Mouse (Mus musculus) liver, embryonic 14.5 days (tissue): ENCODE results near the gene Drap1. TPM values are rescaled to one million over a fixed set of nuclear protein-coding genes. Genes with fewer than 3 reads are reported as not detected.

Experiments
- ATAC-seq: fragments of 200-750 bp; cut with Nextera tagmentation; 2 replicates; pipeline ENCODE4 v1.8.0; 2017; ENCODE audit warnings: moderate number of reproducible peaks, mild to moderate bottlenecking, moderate library complexity; ENCODE audit not compliant: insufficient read depth
- DNase-seq, 3 experiments: peaks; one replicate each; pipeline ENCODE4 v3.0.0-alpha.2; 2012 to 2013; ENCODE audit warnings: low read depth in 3 of 3, low spot score in 3 of 3
- H3K27ac ChIP-seq: fragments of 300-500 bp; sonication (generic); 2 replicates; pipeline ENCODE4 v1.5.1; 2014; ENCODE audit warnings: moderate library complexity, mild to moderate bottlenecking, control low read depth, inconsistent platforms
- H3K27me3 ChIP-seq: fragments of 300-500 bp; sonication (generic); 2 replicates; pipeline ENCODE4 v1.6.1; 2014; ENCODE audit warnings: mild to moderate bottlenecking, low read length, moderate library complexity; ENCODE audit not compliant: control insufficient read depth, insufficient read depth
- H3K36me3 ChIP-seq: fragments of 300-500 bp; sonication (generic); replicated peaks from 2 replicates; pipeline ENCODE4 v1.6.1; 2014; ENCODE audit warnings: low read depth; ENCODE audit not compliant: control insufficient read depth, insufficient read depth
- H3K4me1 ChIP-seq, 2 experiments: fragments of 200-500 bp in 1 of 2; fragments of 300-500 bp in 1 of 2; sonication (generic) in 1 of 2; replicated peaks; 2 replicates each; pipeline ENCODE4 v1.6.1; 2012 to 2014; ENCODE audit warnings: antibody characterized with exemption in 1 of 2, inconsistent platforms in 1 of 2, low read length in 1 of 2; ENCODE audit not compliant: control insufficient read depth in 2 of 2, insufficient read depth in 2 of 2
- H3K4me2 ChIP-seq: fragments of 300-500 bp; sonication (generic); 2 replicates; pipeline ENCODE4 v1.6.1; 2014; ENCODE audit warnings: low read depth, mild to moderate bottlenecking, control low read depth, moderate library complexity
- H3K4me3 ChIP-seq, 2 experiments: fragments of 200-500 bp in 1 of 2; fragments of 300-500 bp in 1 of 2; sonication (generic) in 1 of 2; 2 replicates each; pipeline ENCODE4 v1.5.1; 2012 to 2014; ENCODE audit warnings: low read depth in 2 of 2, low read length in 2 of 2, mild to moderate bottlenecking in 2 of 2, control low read depth in 1 of 2, inconsistent platforms in 1 of 2, moderate library complexity in 1 of 2; ENCODE audit not compliant: insufficient read depth in 1 of 2
- H3K9ac ChIP-seq: fragments of 300-500 bp; sonication (generic); replicated peaks from 2 replicates; pipeline ENCODE4 v1.6.1; 2014; ENCODE audit warnings: mild to moderate bottlenecking, control low read depth, moderate library complexity
- H3K9me3 ChIP-seq: fragments of 300-500 bp; sonication (generic); 2 replicates; pipeline ENCODE4 v1.6.1; 2016; ENCODE audit warnings: low read length, mixed read lengths; ENCODE audit not compliant: control insufficient read depth
- CTCF ChIP-seq: IDR thresholded peaks from 2 replicates; pipeline ENCODE4 v1.5.1; 2016; ENCODE audit warnings: antibody characterized with exemption, low read depth, control low read depth
- EP300 ChIP-seq: IDR thresholded peaks from 2 replicates; pipeline ENCODE4 v1.6.1; 2016; ENCODE audit warnings: antibody characterized with exemption, low read depth
- WGBS: fragments of 180-500 bp; shearing (Covaris S2); extraction: QIAGEN DNeasy Blood & Tissue Kit; methylation state at CpG from one replicate; pipeline ENCODE4 v1.1.7; 2014; ENCODE audit not compliant: insufficient replicate concordance; 5-methylcytosine and 5-hydroxymethylcytosine counted together
- polyA plus RNA-seq, 2 experiments: library from polyadenylated mRNA; depleted of rRNA in 1 of 2; stranded (reverse) in 1 of 2; unstranded in 1 of 2; fragments of >200 nt; fragmentation: Nextera tagmentation in 1 of 2; extraction: Ambion mirVana in 1 of 2; gene quantifications; 2 replicates each; pipeline versions ENCODE4 v1.2.1 to v1.2.3; 2012 to 2014

Gene Drap1
- polyA plus RNA-seq, 2 experiments: 58.5 to 64.0 TPM

DNA sequence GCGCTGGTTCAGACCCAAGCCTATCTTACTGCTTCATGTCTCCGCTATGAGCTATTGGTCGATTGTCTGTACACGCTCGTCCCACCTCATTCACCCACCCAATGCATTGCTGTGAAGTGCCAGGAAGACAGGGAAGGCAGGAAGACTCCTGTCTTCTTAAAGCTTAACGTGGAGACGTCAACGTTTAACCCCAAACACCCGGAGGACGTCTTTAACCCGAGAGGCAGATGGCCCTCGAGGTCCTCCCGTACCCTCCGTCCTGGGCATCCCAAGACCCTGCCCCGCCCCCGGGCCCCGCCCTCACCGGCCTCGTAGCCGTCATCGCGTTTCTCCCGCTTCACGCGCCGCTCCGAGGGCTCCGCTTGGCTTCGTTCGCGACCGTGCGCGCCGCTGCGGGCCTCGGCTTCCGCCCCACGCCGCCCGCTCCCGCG, 36.8 kb downstream of the Drap1 start:
- no peak for TF ChIP-seq CTCF
- no peak for TF ChIP-seq EP300
- H3K27ac ChIP-seq: peak overlapping the region; percentile 31; the same call in 1 of the 2 replicates

DNA sequence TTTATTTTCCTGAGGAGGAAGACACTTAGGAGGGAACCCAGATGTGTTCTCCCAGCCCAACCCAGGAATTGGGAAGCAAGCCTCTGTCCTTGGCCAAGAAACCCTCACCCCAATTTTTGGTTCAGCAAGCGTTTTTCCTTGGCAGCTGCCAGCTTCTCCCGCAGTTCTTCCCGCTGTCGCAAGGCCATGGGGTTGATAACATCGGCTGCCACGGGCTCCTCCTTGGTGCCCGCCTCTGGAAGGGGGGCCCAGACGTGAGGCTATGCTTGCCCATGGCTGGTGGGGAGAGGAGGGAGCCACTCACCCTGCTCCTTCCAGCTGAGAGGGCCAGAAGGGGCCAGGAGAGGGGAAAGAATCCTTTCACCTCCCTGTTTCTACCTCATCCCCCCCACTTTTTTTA, 40.1 kb downstream of the Drap1 start:
- whole genome bisulfite sequencing: 78% methylated on average over 8 of the region's 8 CpGs
- H3K4me1 ChIP-seq: peaks cover 16 to 18% of the 10 kb centered on the region in 2 experiments
- no peak overlapping the region for H3K4me3 ChIP-seq
- peaks cover 45% of the 10 kb centered on the region for H3K36me3 ChIP-seq
- no peak overlapping the region for H3K27ac ChIP-seq
- no peak for DNase-seq
- no peaks in the 10 kb centered on the region for H3K9me3 ChIP-seq
- no peak overlapping the region for H3K9ac ChIP-seq
- H3K4me2 ChIP-seq: no peak overlapping the region
- ATAC-seq: no peak
- no peak for TF ChIP-seq EP300
- no peaks in the 10 kb centered on the region for H3K27me3 ChIP-seq

More for the DNA sequence above, 36.8 kb downstream of the Drap1 start:
- DNase-seq: no peak
- Histone ChIP-seq H3K27me3 (no peaks in the 10 kb centered on the region), H3K9me3 (no peaks in the 10 kb centered on the region), H3K4me2 (peak overlapping the region; percentile 78), H3K36me3 (peaks cover 15% of the 10 kb centered on the region), H3K9ac (peak overlapping the region; percentile 79), H3K4me3 (peak overlapping the region; percentile 80 to 92), H3K4me1 (peaks cover 23 to 25% of the 10 kb centered on the region in 2 experiments)
- under 1% methylated on average over 42 of the region's 43 CpGs for WGBS
- ATAC-seq: peak; percentile 44; the same call in 1 of the 2 replicates

DNA sequence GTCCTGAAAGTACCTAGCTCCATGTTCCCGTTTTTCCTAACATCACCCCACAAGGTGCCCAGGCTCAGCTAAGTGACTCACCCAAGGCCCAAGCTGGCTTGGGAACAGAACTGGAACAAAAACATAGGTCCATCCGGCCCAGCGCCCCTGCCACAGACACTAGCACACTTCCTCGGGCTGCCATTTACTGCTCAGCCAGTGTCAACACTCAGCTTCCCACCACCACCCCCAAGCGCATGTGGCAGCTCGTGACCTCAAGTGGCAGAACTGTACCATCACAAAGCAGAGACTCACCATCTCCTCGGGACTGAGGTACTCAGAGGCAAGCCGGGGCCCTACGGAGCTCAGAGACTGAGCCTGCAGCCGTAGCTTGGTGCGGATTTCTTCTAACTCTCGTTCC, 41.5 kb downstream of the Drap1 start:
- ATAC-seq: no peak
- 89% methylated on average over 12 of the region's 12 CpGs for WGBS

DNA sequence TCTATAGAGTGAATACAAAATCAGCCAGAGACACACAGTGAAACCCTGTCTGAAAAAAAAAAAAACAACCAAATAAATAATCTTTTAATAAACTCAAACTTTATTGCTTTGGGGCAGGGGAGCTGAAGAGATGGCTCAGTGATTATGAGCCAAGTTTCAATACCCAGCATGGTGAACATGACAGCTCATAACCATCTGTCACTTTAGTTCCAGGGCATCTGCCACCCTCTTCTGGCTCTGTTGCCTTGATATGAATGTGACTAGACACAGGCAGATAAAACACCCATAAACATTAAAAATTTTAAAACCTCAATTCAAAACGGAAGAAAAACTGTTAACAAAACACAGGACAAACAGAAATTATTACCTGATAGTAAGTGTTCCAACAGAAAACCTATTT, 47.3 kb downstream of the Drap1 start:
- no peak overlapping the region for H3K4me2 ChIP-seq
- TF ChIP-seq CTCF: no peak
- TF ChIP-seq EP300: no peak
- H3K9me3 ChIP-seq: no peaks in the 10 kb centered on the region
- no peak overlapping the region for H3K9ac ChIP-seq
- H3K36me3 ChIP-seq: peaks cover 40% of the 10 kb centered on the region
- no peak overlapping the region for H3K27ac ChIP-seq
- no peaks in the 10 kb centered on the region for H3K27me3 ChIP-seq
- WGBS: 72% methylated on average over 1 of the region's 1 CpGs
- ATAC-seq: no peak
- DNase-seq: no peak
- H3K4me3 ChIP-seq: no peak overlapping the region
- no peaks in the 10 kb centered on the region for H3K4me1 ChIP-seq

More for the DNA sequence above, 41.5 kb downstream of the Drap1 start:
- no peak overlapping the region for H3K9ac ChIP-seq
- DNase-seq: no peak
- TF ChIP-seq CTCF: no peak
- no peak for TF ChIP-seq EP300
- peaks cover 56% of the 10 kb centered on the region for H3K36me3 ChIP-seq
- H3K27me3 ChIP-seq: no peaks in the 10 kb centered on the region
- H3K27ac ChIP-seq: no peak overlapping the region
- H3K4me3 ChIP-seq: no peak overlapping the region
- no peaks in the 10 kb centered on the region for H3K9me3 ChIP-seq
- H3K4me2 ChIP-seq: no peak overlapping the region
- peaks cover 11% of the 10 kb centered on the region in 2 experiments for H3K4me1 ChIP-seq

DNA sequence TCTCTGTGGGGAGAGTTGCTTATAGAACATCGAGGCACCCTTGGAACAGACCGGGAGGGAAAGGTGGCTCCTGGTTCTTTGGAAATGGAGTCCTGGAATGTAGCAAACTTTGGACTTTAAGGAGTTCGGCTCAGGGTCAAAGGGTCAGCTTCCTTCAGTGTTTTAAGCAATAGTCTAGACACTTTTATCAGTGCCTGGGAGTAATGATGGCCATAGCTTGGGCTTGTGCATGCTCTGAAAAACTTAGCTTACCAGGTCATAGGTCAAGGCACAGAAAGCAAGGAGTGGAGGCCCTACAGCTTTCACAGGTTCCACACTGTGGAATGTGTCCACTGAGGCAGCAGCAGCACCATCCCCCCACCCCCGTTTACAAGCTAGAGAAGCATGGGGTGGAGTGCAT, 50.0 kb downstream of the Drap1 start:
- Histone ChIP-seq H3K4me3 (no peak overlapping the region), H3K9me3 (no peaks in the 10 kb centered on the region), H3K4me2 (no peak overlapping the region), H3K9ac (no peak overlapping the region), H3K4me1 (no peaks in the 10 kb centered on the region), H3K36me3 (peaks cover 38% of the 10 kb centered on the region), H3K27me3 (no peaks in the 10 kb centered on the region), H3K27ac (no peak overlapping the region)
- no peak for TF ChIP-seq EP300
- no peak for TF ChIP-seq CTCF
- no peak for ATAC-seq
- no peak for DNase-seq
- WGBS: 60% methylated on average over 4 of the region's 4 CpGs
